In the genomic region with DNA sequence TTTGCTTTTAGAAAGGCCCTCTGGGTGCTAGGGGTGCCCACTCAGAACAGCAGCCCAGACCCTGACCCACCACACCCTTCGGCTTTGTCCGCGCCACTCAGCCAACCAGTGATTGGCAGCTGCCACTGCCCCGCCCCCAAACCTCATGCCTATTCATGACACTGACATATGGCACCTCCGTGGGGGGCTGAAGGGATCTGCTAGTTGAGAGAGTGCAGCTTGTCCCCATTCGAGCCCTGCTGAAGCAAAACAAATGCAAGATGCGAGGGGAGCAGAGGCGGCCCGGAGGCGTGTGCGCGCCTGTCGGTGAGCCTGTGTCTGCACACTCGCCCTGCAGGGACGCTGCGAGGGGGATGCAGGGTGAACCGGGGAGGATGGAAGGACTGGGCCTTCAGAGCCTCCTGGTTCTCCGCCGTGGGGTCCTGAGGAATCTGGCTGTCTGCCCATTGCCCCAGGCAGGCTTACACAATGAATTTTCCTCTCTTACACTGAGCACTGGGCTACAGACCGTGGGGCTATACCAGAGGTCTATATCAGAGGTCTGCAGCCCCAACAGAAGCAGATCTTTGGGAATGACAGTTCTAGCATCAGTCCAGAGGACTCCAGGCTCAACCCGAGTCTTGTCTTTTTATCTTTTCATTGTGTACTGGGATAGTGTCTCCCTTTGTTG, we compare ENCODE assay signal across 8 mouse cellular contexts. TPM values are rescaled to one million over a fixed set of nuclear protein-coding genes. Genes with fewer than 3 reads are reported as not detected.
DNase-seq lines count a peak whose midpoint lies in the region; ATAC-seq and TF ChIP-seq lines count a peak whose summit lies in the region.

No protein-coding gene starts in this region.

- no peak overlapping the region for H3K9ac ChIP-seq in heart, embryonic 11.5 days (ENCODE audit: low read depth, low read length)
- peak overlapping the region; percentile 31 for H3K9ac ChIP-seq in neural tube, embryonic 13.5 days

- peaks cover 32% of the 10 kb centered on the region for H3K27me3 ChIP-seq in heart, embryonic 11.5 days (ENCODE audit: control insufficient read depth, insufficient read depth, low read length)
- no peaks in the 10 kb centered on the region for H3K27me3 ChIP-seq in cerebellum, adult 2 months (ENCODE audit: control insufficient read depth, insufficient read depth, low read length)
- H3K27me3 ChIP-seq in neural tube, embryonic 13.5 days: no peaks in the 10 kb centered on the region

- intact Hi-C loops in heart, postnatal 36 days (cut with DNase I): loop anchor here (5.0 kb wide), 1 partner anchor 252 kb away; no protein-coding TSS in a partner anchor
- intact Hi-C loops in left cerebral cortex, postnatal 10 days (cut with DNase I): no loop called here

- peak overlapping the region; percentile 59 for H3K4me2 ChIP-seq in heart, embryonic 11.5 days
- H3K4me2 ChIP-seq in neural tube, embryonic 13.5 days: peak overlapping the region; percentile 44

- TF ChIP-seq CTCF in cerebellum, adult 2 months (IDR thresholded peaks at IDR 0.05; ENCODE audit: borderline replicate concordance, insufficient read depth, low read depth, low read length): peak; percentile 56

- no peak overlapping the region for H3K27ac ChIP-seq in heart, embryonic 11.5 days (ENCODE audit: low read depth, low read length)
- peak overlapping the region; percentile 81 for H3K27ac ChIP-seq in cerebellum, adult 2 months (ENCODE audit: insufficient read depth, low read length)
- peak overlapping the region; percentile 91 for H3K27ac ChIP-seq in neural tube, embryonic 13.5 days (replicated peaks)

- H3K4me3 ChIP-seq in heart, embryonic 11.5 days (ENCODE audit: low read depth, low read length): peak overlapping the region; percentile 21
- peak overlapping the region; percentile 6 for H3K4me3 ChIP-seq in cerebellum, adult 2 months (replicated peaks; ENCODE audit: insufficient read depth, low read depth, low read length)
- peak overlapping the region; percentile 2; the same call in 1 of the 2 replicates for H3K4me3 ChIP-seq in neural tube, embryonic 13.5 days

- no peaks in the 10 kb centered on the region for H3K4me1 ChIP-seq in heart, embryonic 11.5 days (ENCODE audit: control insufficient read depth, insufficient read depth, low read length)
- peaks cover 66% of the 10 kb centered on the region for H3K4me1 ChIP-seq in cerebellum, adult 2 months (ENCODE audit: control insufficient read depth, insufficient read depth, low read length)
- H3K4me1 ChIP-seq in neural tube, embryonic 13.5 days (replicated peaks): peaks cover 67% of the 10 kb centered on the region

- H3K9me3 ChIP-seq in heart, embryonic 11.5 days (replicated peaks; ENCODE audit: control insufficient read depth, low read length): no peaks in the 10 kb centered on the region
- no peaks in the 10 kb centered on the region for H3K9me3 ChIP-seq in neural tube, embryonic 13.5 days

- no peaks in the 10 kb centered on the region for H3K36me3 ChIP-seq in heart, embryonic 11.5 days (ENCODE audit: control insufficient read depth, insufficient read depth, low read length)
- H3K36me3 ChIP-seq in neural tube, embryonic 13.5 days: no peaks in the 10 kb centered on the region

- WGBS in heart, embryonic 11.5 days (ENCODE audit: insufficient replicate concordance): under 1% methylated on average over 21 of the region's 21 CpGs
- 3% methylated on average over 21 of the region's 21 CpGs for WGBS in cerebellum, adult 2 months
- WGBS in neural tube, embryonic 13.5 days: 3% methylated on average over 21 of the region's 21 CpGs

- peak; percentile 49; the same call in 1 of the 2 replicates for TF ChIP-seq POLR2A in cerebellum, adult 2 months (IDR thresholded peaks at IDR 0.05; ENCODE audit: borderline replicate concordance, insufficient read depth, low read length)

- no peak for DNase-seq in heart, postnatal 36 days
- DNase-seq in cerebellum, adult 2 months: peak; percentile 98
- DNase-seq in forelimb bud, embryonic 11.5 days (ENCODE audit: low read depth, low spot score): peak; percentile 54
- peak; percentile 42 to 72 for DNase-seq in left cerebral cortex, postnatal 10 days (ENCODE audit: extremely low spot score in 1 of 2, low spot score in 2 of 2)
- no peak for DNase-seq in adrenal gland, adult 8-10 months

- ATAC-seq in heart, embryonic 11.5 days (replicated peaks; ENCODE audit: insufficient number of reproducible peaks, low FRiP score, low TSS enrichment): no peak
- ATAC-seq in neural tube, embryonic 13.5 days (ENCODE audit: low read depth): peak; percentile 72
- ATAC-seq in megakaryocyte-erythroid progenitor cell, adult 5-6 weeks (replicated peaks; ENCODE audit: low FRiP score, low TSS enrichment, poor library complexity, severe bottlenecking): no peak

RNA-seq across cellular contexts. Expression of a gene that starts 24.0 kb away (rescaled TPM):
- 8.9 and 9.2 TPM in 2 replicates for polyA plus RNA-seq in heart, embryonic 11.5 days (2014; fragmentation: Nextera tagmentation; extraction: Ambion mirVana)
- 1 to 10 TPM; 8.0 TPM for total RNA-seq in heart, postnatal 36 days (2021)
- polyA plus RNA-seq in cerebellum, adult 2 months (2012; rRNA removed): 15.4 and 16.4 TPM in 2 replicates
- total RNA-seq in left cerebral cortex, postnatal 10 days (2021): 10 to 100 TPM; 23.6 to 25.8 TPM
- polyA plus RNA-seq in neural tube, embryonic 13.5 days (2015; fragmentation: Nextera tagmentation; extraction: Ambion mirVana): 15.6 and 17.3 TPM in 2 replicates
- 10.5 and 14.2 TPM in 2 replicates for total RNA-seq in megakaryocyte-erythroid progenitor cell, adult 5-6 weeks (2014; fragmentation: Nextera tagmentation)
- 19.8 and 20.0 TPM in 2 replicates for total RNA-seq in megakaryocyte-erythroid progenitor cell, adult 5-6 weeks (2017)
- total RNA-seq in adrenal gland, adult 8-10 months (2022): 10 to 100 TPM; 23.8 to 31.3 (median 29.2) TPM

RNA-seq across cellular contexts. Expression of a gene that starts 32.5 kb away (rescaled TPM):
- polyA plus RNA-seq in heart, embryonic 11.5 days (2014; fragmentation: Nextera tagmentation; extraction: Ambion mirVana): 0.72 and 0.90 TPM in 2 replicates
- total RNA-seq in heart, postnatal 36 days (2021): under 1 TPM; 0.25 to 0.27 TPM
- polyA plus RNA-seq in cerebellum, adult 2 months (2012; rRNA removed): 200 and 249 TPM in 2 replicates
- 10 to 100 TPM; 53.0 to 60.4 TPM for total RNA-seq in left cerebral cortex, postnatal 10 days (2021)
- 15.3 and 18.8 TPM in 2 replicates for polyA plus RNA-seq in neural tube, embryonic 13.5 days (2015; fragmentation: Nextera tagmentation; extraction: Ambion mirVana)
- not detected in 2 replicates for total RNA-seq in megakaryocyte-erythroid progenitor cell, adult 5-6 weeks (2014; fragmentation: Nextera tagmentation)
- total RNA-seq in megakaryocyte-erythroid progenitor cell, adult 5-6 weeks (2017): not detected in 2 replicates
- total RNA-seq in adrenal gland, adult 8-10 months (2022): 1 to 10 TPM; 2.4 to 8.5 (median 5.4) TPM

Comparison
In these comparisons a context has a peak if more than half of its experiments do, and no peak if none do; other contexts are left out.
1. DNase-seq: peak in cerebellum, adult 2 months (2 of 2), forelimb bud, embryonic 11.5 days (single experiment) and left cerebral cortex, postnatal 10 days (2 of 2); none in heart, postnatal 36 days (0 of 2) and adrenal gland, adult 8-10 months (single experiment).
2. RNA of a gene that starts 32.5 kb away (total RNA-seq): 53.0 to 60.4 TPM in left cerebral cortex, postnatal 10 days; 2.4 to 8.5 TPM in adrenal gland, adult 8-10 months, 0.25 to 0.27 TPM in heart, postnatal 36 days and not detected in megakaryocyte-erythroid progenitor cell, adult 5-6 weeks; every median in the first group is over 4 times any median in the second.
3. Peak in every context shown above with its lines, with median percentiles within 50 percentile points of each other: H3K4me3 ChIP-seq.